Mouse (Mus musculus) limb, embryonic 12.5 days (tissue): Measurements from ENCODE around the gene Rbm38. TPM values are rescaled to one million over a fixed set of nuclear protein-coding genes. Genes with fewer than 3 reads are reported as not detected.

Experiments used
- ATAC-seq: fragments of 200-750 bp; cut with Nextera tagmentation; 2 replicates; pipeline ENCODE4 v1.8.0; 2017; ENCODE audit warnings: low read depth, moderate TSS enrichment; ENCODE audit not compliant: insufficient number of reproducible peaks, insufficient read depth, low FRiP score, low TSS enrichment
- H3K27ac ChIP-seq: fragments of 300-500 bp; sonication (generic); 2 replicates; pipeline ENCODE4 v1.5.1; 2016; ENCODE audit warnings: mild to moderate bottlenecking, moderate library complexity
- H3K27me3 ChIP-seq: fragments of 300-500 bp; sonication (generic); 2 replicates; pipeline ENCODE4 v1.6.1; 2016; ENCODE audit warnings: mild to moderate bottlenecking, moderate library complexity
- H3K36me3 ChIP-seq: fragments of 300-500 bp; sonication (generic); 2 replicates; pipeline ENCODE4 v1.6.1; 2016; ENCODE audit warnings: mild to moderate bottlenecking, moderate library complexity
- H3K4me1 ChIP-seq: fragments of 300-500 bp; sonication (generic); replicated peaks from 2 replicates; pipeline ENCODE4 v1.6.1; 2016
- H3K4me2 ChIP-seq: fragments of 300-500 bp; sonication (generic); 2 replicates; pipeline ENCODE4 v1.6.1; 2016; ENCODE audit warnings: mild to moderate bottlenecking, moderate library complexity
- H3K4me3 ChIP-seq: fragments of 300-500 bp; sonication (generic); replicated peaks from 2 replicates; pipeline ENCODE4 v1.5.1; 2016; ENCODE audit warnings: mild to moderate bottlenecking
- H3K9ac ChIP-seq: fragments of 300-500 bp; sonication (generic); replicated peaks from 2 replicates; pipeline ENCODE4 v1.6.1; 2016; ENCODE audit warnings: mild to moderate bottlenecking, moderate library complexity
- H3K9me3 ChIP-seq: fragments of 300-500 bp; sonication (generic); 2 replicates; pipeline ENCODE4 v1.6.1; 2016; ENCODE audit warnings: mild to moderate bottlenecking, moderate library complexity
- WGBS: fragments of 180-500 bp; shearing (Covaris S2); methylation state at CpG from one replicate; pipeline ENCODE4 v1.1.7; 2016; 5-methylcytosine and 5-hydroxymethylcytosine counted together
- polyA plus RNA-seq: library from polyadenylated mRNA; unstranded; fragments of >200 nt; fragmentation: Nextera tagmentation; extraction: Ambion mirVana; gene quantifications from 2 replicates; pipeline ENCODE4 v1.2.1, GENCODE M21; 2016

Gene Rbm38
- polyA plus RNA-seq, 1 experiment from 2014 or later = 40.1 TPM

DNA sequence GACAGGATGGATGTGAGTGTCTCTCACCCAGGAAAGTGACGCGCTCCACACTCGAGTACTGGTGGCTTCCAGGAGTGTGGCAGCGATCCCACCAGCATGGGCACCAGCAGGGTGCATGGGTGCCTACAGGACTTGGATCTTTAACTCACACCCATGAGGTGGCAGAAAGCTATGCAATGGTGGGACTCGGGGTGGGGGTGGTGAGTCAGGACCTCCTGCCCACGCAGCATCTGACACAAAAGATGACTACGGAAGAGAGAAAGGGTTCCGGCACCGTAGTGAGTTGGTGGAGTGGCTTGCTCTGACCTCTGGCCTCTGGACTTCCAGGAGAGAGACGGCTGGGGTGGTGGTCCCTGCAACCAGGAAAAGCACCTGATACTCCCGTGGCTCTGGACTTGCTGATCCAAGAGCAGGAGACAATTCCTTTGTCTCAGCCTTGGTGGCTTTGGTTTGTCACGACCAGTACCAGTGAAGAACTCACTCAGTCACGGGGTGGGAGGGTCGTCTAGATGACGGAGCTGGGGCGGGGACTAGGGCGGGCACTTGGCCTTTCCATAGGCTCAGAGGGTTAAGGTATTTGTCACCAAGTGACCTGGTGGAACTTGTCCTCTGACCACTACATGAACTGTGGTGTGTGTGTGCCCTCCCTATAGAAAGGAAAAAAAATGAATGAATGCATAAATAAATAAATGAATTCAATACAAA, 27.9 kb downstream of the Rbm38 start:
- H3K27ac ChIP-seq = no peak overlapping the region
- peaks cover 11% of the 10 kb centered on the region for H3K4me1 ChIP-seq
- H3K4me2 ChIP-seq = no peak overlapping the region
- no peaks in the 10 kb centered on the region for H3K36me3 ChIP-seq
- no peak overlapping the region for H3K4me3 ChIP-seq
- H3K9me3 ChIP-seq = no peaks in the 10 kb centered on the region
- no peaks in the 10 kb centered on the region for H3K27me3 ChIP-seq
- H3K9ac ChIP-seq = no peak overlapping the region
- ATAC-seq = no peak
- WGBS = 62% methylated on average over 17 of the region's 17 CpGs

DNA sequence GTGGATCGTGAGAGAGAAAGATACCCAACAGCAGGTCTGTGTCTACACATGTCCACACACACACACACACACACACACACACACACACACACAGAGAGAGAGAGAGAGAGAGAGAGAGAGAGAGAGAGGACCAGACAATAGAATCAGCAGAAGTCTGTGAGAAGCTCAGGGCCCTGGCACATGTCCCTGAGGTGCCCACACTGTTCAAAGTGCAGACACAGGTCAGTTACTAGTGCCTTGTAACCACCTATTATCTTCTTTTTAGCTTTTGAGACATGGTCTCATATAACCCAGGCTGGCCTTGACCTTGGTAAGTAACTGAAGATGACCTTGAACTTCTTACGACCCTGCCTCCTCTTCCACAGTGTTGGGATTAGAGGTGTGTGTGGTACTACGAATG, 28.9 kb downstream of the Rbm38 start:
- 90% methylated on average over 3 of the region's 3 CpGs for WGBS
- Histone ChIP-seq H3K36me3 (no peaks in the 10 kb centered on the region), H3K27ac (no peak overlapping the region), H3K4me3 (no peak overlapping the region), H3K9ac (no peak overlapping the region), H3K4me1 (peaks cover 11% of the 10 kb centered on the region), H3K9me3 (no peaks in the 10 kb centered on the region), H3K4me2 (no peak overlapping the region), H3K27me3 (no peaks in the 10 kb centered on the region)
- ATAC-seq = no peak

DNA sequence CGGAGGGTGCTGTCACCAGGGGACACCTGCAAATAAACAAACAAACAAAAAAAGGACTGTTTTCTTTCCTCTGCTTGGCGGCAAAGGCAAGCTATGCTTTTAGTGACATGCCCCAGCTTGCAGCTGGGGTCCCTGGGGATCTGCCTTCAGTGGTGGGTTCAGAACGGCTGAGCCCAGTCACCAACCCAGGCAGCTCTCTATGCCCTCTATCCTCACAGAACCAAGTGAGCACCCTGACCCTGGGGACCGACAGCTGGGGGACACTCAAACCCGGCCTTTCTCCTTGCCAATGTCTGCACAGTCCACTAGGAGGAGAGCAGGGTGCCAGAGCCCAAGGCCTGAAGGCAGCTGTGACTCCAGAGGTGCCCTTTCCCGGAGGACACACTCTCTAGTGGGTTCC, 29.5 kb downstream of the Rbm38 start:
- Histone ChIP-seq H3K27ac (no peak overlapping the region), H3K4me1 (peaks cover 11% of the 10 kb centered on the region), H3K9me3 (no peaks in the 10 kb centered on the region)

DNA sequence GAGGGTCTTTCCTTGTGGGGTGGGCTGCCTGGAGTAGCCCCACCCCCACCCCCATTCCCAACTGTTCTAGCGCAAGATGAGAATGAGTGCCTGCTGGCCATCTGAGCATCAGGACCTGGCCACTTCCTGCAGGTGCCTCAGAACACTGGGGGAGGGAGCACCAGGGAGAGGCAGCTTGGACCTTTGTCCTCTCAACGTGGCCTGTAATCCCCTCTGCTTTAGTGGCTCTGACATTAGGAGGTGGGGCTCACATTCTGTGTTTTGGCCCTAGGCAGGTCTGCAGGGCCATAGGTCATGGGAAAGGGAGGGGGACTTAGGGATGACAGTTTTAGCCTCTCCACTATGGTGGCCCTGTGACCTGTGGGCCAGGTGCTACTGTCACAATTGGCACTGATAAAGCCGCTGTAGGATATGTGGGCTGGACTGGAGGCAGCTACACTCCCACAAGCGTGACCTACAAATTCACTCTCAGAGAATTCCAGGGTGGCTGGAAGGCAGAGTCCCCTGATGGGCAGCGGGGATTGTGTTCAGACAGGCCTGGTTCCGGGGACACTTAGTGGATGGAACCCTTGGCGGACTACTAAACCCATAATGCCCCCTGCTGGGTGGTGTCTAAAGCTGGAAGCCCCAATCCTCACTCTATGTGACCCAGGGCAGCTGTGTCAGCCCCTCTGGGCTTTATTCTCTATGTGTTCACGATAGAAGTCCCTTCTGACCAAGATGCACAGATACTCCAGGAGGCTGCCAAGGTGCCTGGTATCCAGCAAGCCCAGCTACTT, 30.5 kb downstream of the Rbm38 start:
- H3K9ac ChIP-seq = no peak overlapping the region
- no peaks in the 10 kb centered on the region for H3K36me3 ChIP-seq
- H3K4me1 ChIP-seq = peaks cover 11% of the 10 kb centered on the region
- no peaks in the 10 kb centered on the region for H3K27me3 ChIP-seq
- H3K4me3 ChIP-seq = no peak overlapping the region
- H3K9me3 ChIP-seq = no peaks in the 10 kb centered on the region
- H3K27ac ChIP-seq = no peak overlapping the region
- ATAC-seq = no peak
- no peak overlapping the region for H3K4me2 ChIP-seq
- 52% methylated on average over 8 of the region's 8 CpGs for WGBS

More for the DNA sequence above, 29.5 kb downstream of the Rbm38 start:
- H3K4me3 ChIP-seq = no peak overlapping the region
- H3K4me2 ChIP-seq = no peak overlapping the region
- ATAC-seq = no peak
- no peaks in the 10 kb centered on the region for H3K36me3 ChIP-seq
- no peak overlapping the region for H3K9ac ChIP-seq
- H3K27me3 ChIP-seq = no peaks in the 10 kb centered on the region
- 49% methylated on average over 6 of the region's 6 CpGs for WGBS

DNA sequence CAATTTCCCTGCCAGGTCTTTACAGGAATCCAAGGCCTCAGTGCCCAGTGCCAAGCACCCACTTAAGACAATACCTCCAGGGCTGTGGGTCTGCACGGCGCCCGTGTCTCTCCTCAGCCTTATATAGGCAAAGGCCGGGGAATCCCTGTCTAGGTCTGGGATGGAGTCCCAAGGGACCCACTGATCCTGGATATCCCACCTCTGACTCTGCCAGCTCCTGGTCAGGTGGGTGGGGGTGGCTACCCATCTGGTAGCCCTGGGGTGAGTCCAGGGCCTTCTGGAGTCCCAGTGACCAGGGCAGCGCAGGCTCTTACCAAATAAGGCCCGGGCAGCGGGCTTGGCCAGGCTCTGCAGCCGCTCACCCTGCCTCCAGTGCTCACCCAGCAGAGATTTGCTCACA, 32.6 kb downstream of the Rbm38 start:
- no peak overlapping the region for H3K27ac ChIP-seq

DNA sequence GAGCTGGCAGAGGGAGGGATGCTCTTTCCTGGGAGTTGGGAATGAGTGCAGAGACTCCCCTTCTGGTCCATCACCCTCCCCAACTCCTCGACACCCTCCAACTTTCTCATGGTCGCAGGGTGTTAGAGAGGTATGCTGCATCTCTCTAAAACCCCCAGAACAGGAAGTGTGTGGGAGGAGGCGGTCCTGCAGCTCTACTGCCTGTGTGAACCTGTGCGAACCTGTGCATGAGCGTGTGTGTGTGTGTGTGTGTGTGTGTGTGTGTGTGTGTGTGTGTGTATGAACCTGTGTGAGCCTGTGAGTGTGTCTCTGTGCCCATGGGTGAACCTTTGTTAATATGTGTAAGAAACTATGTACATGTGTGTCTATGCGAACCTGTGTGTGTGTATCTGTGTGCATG, 33.5 kb downstream of the Rbm38 start:
- ATAC-seq = no peak
- 75% methylated on average over 6 of the region's 6 CpGs for WGBS
- Histone ChIP-seq H3K9me3 (no peaks in the 10 kb centered on the region), H3K9ac (no peak overlapping the region), H3K4me3 (no peak overlapping the region), H3K36me3 (no peaks in the 10 kb centered on the region), H3K4me2 (no peak overlapping the region), H3K27me3 (no peaks in the 10 kb centered on the region), H3K27ac (no peak overlapping the region), H3K4me1 (peaks cover 11% of the 10 kb centered on the region)

More for the DNA sequence above, 32.6 kb downstream of the Rbm38 start:
- ATAC-seq = no peak
- WGBS = 97% methylated on average over 8 of the region's 8 CpGs
- Histone ChIP-seq H3K4me1 (peaks cover 11% of the 10 kb centered on the region), H3K9me3 (no peaks in the 10 kb centered on the region), H3K4me2 (no peak overlapping the region), H3K4me3 (no peak overlapping the region), H3K27me3 (no peaks in the 10 kb centered on the region), H3K9ac (no peak overlapping the region), H3K36me3 (no peaks in the 10 kb centered on the region)

DNA sequence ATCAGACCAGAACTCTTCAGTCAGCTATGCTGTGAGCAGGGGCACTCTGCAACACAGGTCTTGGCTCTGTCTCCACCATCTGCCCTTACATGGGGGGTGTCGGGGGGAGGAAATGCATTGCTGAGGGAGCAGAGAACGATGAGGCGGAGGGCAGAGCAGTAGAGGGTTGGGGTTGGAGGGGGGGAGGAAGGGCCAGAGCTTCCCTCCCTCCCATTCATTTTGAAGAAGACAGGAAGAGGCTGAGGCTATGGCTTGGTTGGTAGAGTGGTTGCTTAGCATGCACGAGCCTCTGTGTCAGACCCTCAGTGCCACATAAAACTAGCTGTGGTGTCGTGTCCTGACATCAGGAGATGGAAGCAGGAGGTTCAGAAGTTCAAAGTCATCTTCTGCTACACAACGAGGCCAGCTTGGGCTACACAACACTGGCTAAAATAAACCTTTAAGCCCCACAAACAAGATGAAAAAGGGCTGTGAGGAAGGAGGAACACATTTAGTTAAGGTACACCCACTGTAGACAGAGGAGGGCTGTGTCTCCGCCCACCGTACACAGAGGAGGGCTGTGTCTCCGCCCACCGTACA, 36.1 kb downstream of the Rbm38 start:
- no peak overlapping the region for H3K4me3 ChIP-seq
- no peaks in the 10 kb centered on the region for H3K4me1 ChIP-seq
- no peak overlapping the region for H3K4me2 ChIP-seq
- WGBS = 76% methylated on average over 10 of the region's 10 CpGs
- H3K9ac ChIP-seq = no peak overlapping the region
- no peaks in the 10 kb centered on the region for H3K9me3 ChIP-seq
- H3K27ac ChIP-seq = no peak overlapping the region
- H3K27me3 ChIP-seq = no peaks in the 10 kb centered on the region
- ATAC-seq = no peak
- H3K36me3 ChIP-seq = no peaks in the 10 kb centered on the region

DNA sequence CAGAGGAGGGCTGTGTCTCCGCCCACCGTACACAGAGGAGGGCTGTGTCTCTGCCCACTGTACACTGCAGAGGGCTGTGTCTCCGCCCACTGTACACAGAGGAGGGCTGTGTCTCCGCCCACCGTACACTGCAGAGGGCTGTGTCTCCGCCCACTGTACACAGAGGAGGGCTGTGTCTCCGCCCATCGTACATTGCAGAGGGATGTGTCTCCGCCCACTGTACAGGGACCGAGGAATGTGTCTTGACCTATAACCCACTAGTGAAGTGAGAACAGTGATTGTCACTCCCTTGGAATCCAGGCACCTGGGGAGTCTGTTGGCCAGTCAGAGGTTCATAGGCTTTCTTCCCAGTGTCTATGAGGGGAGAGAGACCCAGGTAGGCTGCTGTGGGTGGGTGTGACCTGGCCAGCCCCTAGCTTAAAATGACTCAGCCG, 36.6 kb downstream of the Rbm38 start:
- 78% methylated on average over 11 of the region's 11 CpGs for WGBS
- H3K27ac ChIP-seq = no peak overlapping the region
- ATAC-seq = no peak

DNA sequence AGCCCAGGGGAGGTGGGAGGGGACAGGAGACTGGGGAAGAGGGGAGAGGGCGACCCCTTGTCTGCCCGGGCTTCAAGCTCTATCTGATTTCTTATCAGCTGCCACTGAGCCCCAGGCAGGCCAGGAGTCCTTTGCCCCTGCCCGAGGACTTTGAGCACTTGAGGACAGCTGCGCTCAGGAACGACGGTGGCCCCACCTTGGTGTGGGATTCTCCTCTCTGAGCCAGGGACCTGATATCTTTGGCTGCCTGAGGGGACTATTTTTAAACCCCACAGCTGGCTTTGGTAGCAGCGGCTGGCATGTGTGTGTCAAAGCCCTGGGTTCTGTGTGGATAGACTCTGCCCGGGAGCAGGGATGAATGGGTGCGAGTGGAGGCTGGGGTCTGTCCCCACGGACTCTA, 37.3 kb downstream of the Rbm38 start:
- Histone ChIP-seq H3K9me3 (no peaks in the 10 kb centered on the region), H3K4me2 (no peak overlapping the region), H3K27ac (0 out of 2 replicates have a peak overlapping the region, but pooled peaks have one; percentile 7), H3K27me3 (no peaks in the 10 kb centered on the region), H3K36me3 (no peaks in the 10 kb centered on the region), H3K9ac (no peak overlapping the region), H3K4me3 (no peak overlapping the region), H3K4me1 (peaks cover 6% of the 10 kb centered on the region; the same call in 1 of the 2 replicates)
- no peak for ATAC-seq
- WGBS = 68% methylated on average over 10 of the region's 10 CpGs

More for the DNA sequence above, 36.6 kb downstream of the Rbm38 start:
- H3K4me3 ChIP-seq = no peak overlapping the region
- no peak overlapping the region for H3K4me2 ChIP-seq
- H3K36me3 ChIP-seq = no peaks in the 10 kb centered on the region
- no peaks in the 10 kb centered on the region for H3K9me3 ChIP-seq
- no peaks in the 10 kb centered on the region for H3K27me3 ChIP-seq
- H3K4me1 ChIP-seq = peaks cover 3% of the 10 kb centered on the region; the same call in 1 of the 2 replicates
- no peak overlapping the region for H3K9ac ChIP-seq

DNA sequence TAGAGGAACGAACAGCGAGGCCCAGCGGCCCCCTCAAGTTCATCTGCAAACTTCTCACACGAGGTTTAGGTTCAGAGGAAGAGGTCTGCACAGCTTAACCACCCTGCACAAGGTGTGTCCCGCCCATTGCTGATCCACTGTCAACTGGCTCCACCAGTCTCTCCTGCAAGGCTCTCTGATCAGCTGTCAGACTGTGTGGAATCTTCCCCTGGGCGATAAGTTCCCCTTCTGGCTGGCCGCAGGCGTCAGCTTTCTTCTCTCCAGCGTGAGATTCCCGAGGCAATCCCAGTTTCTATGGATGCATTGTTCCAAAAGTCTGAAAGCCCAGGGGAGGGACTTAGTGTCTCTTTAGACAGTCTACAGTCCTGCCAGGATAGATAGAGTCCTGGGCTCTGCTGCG, 38.0 kb downstream of the Rbm38 start:
- H3K27ac ChIP-seq = 0 out of 2 replicates have a peak overlapping the region, but pooled peaks have one; percentile 7
- no peak overlapping the region for H3K4me3 ChIP-seq
- H3K4me1 ChIP-seq = peaks cover 6% of the 10 kb centered on the region; the same call in 1 of the 2 replicates
- H3K36me3 ChIP-seq = no peaks in the 10 kb centered on the region
- no peaks in the 10 kb centered on the region for H3K9me3 ChIP-seq
- H3K27me3 ChIP-seq = no peaks in the 10 kb centered on the region
- ATAC-seq = no peak
- no peak overlapping the region for H3K4me2 ChIP-seq
- WGBS = 65% methylated on average over 11 of the region's 11 CpGs
- H3K9ac ChIP-seq = 0 out of 2 replicates have a peak overlapping the region, but pooled peaks have one; percentile 23

DNA sequence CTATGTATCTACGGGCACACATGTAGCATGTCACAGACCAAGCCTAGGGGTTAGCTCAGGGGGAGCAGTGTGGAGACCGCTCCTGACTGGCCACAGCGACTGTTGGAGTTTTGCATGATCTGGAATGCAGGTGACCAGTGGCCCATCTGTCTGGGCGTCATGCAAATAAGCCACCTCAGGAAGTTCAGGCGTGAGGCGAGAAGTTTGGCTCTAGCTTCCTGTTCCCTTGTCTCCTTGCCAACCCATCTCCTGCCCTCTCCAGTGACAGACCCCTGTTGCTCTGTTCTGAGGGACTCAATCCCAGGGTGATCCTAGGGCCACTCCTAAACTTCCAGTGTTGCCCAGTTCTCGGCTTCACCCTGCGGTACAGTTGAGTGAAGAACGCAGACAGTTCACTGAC, 40.2 kb downstream of the Rbm38 start:
- Histone ChIP-seq H3K36me3 (no peaks in the 10 kb centered on the region), H3K27ac (no peak overlapping the region), H3K27me3 (no peaks in the 10 kb centered on the region), H3K4me1 (peaks cover 6% of the 10 kb centered on the region; the same call in 1 of the 2 replicates), H3K4me3 (no peak overlapping the region), H3K9ac (no peak overlapping the region), H3K4me2 (no peak overlapping the region), H3K9me3 (no peaks in the 10 kb centered on the region)
- ATAC-seq = no peak
- 82% methylated on average over 9 of the region's 9 CpGs for WGBS
